Mouse (Mus musculus) heart, embryonic 11.5 days (tissue): ENCODE measurements at regions not wholly inside any gene's neighbourhood (a gene's known extent, or its start where the extent isn't known, plus 50 kb on each side); places are given as distances from the start of the nearest gene placed in this dataset.

Experiments
- ATAC-seq: fragments of 200-750 bp; cut with Nextera tagmentation; replicated peaks from 2 replicates; pipeline ENCODE4 v1.8.0; 2017; ENCODE audit warnings: moderate library complexity; ENCODE audit not compliant: insufficient number of reproducible peaks, low FRiP score, low TSS enrichment
- H3K27ac ChIP-seq: fragments of 300-500 bp; sonication (generic); 2 replicates; pipeline ENCODE4 v1.5.1; 2014; ENCODE audit warnings: mild to moderate bottlenecking, low read depth, low read length
- H3K27me3 ChIP-seq: fragments of 300-500 bp; sonication (generic); 2 replicates; pipeline ENCODE4 v1.6.1; 2014; ENCODE audit warnings: mild to moderate bottlenecking, low read length, mixed read lengths; ENCODE audit not compliant: control insufficient read depth, insufficient read depth
- H3K36me3 ChIP-seq: fragments of 300-500 bp; sonication (generic); 2 replicates; pipeline ENCODE4 v1.6.1; 2014; ENCODE audit warnings: mild to moderate bottlenecking, low read length, moderate library complexity, mixed read lengths; ENCODE audit not compliant: control insufficient read depth, insufficient read depth
- H3K4me1 ChIP-seq: fragments of 300-500 bp; sonication (generic); 2 replicates; pipeline ENCODE4 v1.6.1; 2014; ENCODE audit warnings: low read length; ENCODE audit not compliant: control insufficient read depth, insufficient read depth
- H3K4me2 ChIP-seq: fragments of 300-500 bp; sonication (generic); 2 replicates; pipeline ENCODE4 v1.6.1; 2014; ENCODE audit warnings: mild to moderate bottlenecking, moderate library complexity
- H3K4me3 ChIP-seq: fragments of 300-500 bp; sonication (generic); 2 replicates; pipeline ENCODE4 v1.5.1; 2014; ENCODE audit warnings: low read depth, low read length
- H3K9ac ChIP-seq: fragments of 300-500 bp; sonication (generic); 2 replicates; pipeline ENCODE4 v1.6.1; 2014; ENCODE audit warnings: mild to moderate bottlenecking, low read depth, low read length, moderate library complexity
- H3K9me3 ChIP-seq: fragments of 300-500 bp; sonication (generic); replicated peaks from 2 replicates; pipeline ENCODE4 v1.6.1; 2016; ENCODE audit warnings: low read length; ENCODE audit not compliant: control insufficient read depth
- WGBS: fragments of 180-500 bp; shearing (Covaris S2); extraction: QIAGEN DNeasy Blood & Tissue Kit; methylation state at CpG from one replicate; pipeline ENCODE4 v1.1.7; 2014; ENCODE audit not compliant: insufficient replicate concordance; 5-methylcytosine and 5-hydroxymethylcytosine counted together

DNA sequence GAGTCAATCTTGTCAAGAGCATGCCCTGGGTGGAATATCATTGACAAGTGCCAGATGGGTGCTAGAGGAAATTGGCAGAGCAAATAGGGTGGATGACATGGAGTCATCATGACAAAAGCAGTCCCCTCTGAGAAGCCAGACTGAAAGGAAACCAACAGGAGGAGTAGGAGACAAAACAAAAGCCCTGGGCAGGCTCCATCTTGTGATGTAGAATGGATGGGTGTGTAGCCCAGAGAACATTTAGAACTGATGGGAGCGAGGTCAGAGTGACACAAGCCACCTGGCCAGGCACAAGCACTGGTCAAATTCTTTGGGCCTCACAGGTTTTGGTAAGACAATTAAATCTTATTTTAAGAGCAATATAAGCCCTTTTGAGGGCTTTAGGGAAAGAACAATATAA lies 310.4 kb upstream of the Nmur2 start:
- Histone ChIP-seq H3K4me2 (no peak overlapping the region), H3K9me3 (no peaks in the 10 kb centered on the region), H3K27me3 (no peaks in the 10 kb centered on the region), H3K27ac (no peak overlapping the region), H3K4me1 (no peaks in the 10 kb centered on the region), H3K4me3 (no peak overlapping the region), H3K36me3 (no peaks in the 10 kb centered on the region), H3K9ac (no peak overlapping the region)
- ATAC-seq: no peak
- WGBS: 89% methylated on average over 1 of the region's 1 CpGs

DNA sequence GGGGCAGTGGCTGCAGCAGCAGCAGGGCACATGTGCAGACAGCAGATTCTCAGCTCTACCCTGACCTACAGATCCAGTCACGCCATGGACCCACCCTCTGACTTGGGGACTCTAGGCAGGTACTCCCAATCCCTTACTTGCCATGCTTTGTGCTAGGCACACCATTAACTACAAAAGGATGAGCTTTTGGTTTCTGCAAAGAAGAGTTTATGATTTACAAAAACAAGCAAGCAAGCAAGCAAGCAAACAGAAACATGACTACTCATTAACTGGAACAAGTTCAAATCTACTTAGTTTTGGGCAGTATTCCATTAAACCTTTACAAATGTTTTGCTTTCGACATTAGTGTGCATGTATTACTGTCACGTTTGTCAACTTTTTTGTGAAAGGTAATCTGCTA lies 309.0 kb upstream of the Nmur2 start:
- no peak for ATAC-seq
- H3K4me2 ChIP-seq: no peak overlapping the region
- no peak overlapping the region for H3K4me3 ChIP-seq

DNA sequence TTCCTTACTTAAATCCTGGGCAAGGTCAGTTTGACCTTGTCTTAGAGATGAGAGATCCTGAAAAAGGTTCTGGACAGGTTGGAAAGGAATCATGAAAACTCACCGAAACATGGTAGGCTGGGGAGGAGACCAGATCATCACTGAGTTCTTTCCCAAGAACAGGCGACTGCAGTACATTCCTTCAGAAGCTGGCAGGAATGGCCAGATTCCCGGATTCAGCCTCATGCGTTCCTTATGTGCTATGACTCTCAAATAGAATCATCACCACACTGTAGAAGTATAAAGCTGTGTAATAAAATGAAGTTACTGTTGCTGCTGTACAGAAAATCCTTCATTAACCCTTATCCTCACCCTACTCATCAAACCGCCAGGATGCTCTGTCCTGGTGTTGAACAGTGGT lies 307.6 kb upstream of the Nmur2 start:
- no peaks in the 10 kb centered on the region for H3K9me3 ChIP-seq
- no peaks in the 10 kb centered on the region for H3K4me1 ChIP-seq
- ATAC-seq: no peak
- WGBS: 90% methylated on average over 5 of the region's 5 CpGs
- H3K36me3 ChIP-seq: no peaks in the 10 kb centered on the region
- H3K27ac ChIP-seq: no peak overlapping the region
- no peak overlapping the region for H3K9ac ChIP-seq
- no peaks in the 10 kb centered on the region for H3K27me3 ChIP-seq
- no peak overlapping the region for H3K4me3 ChIP-seq
- H3K4me2 ChIP-seq: no peak overlapping the region

More for the DNA sequence above, 309.0 kb upstream of the Nmur2 start:
- Histone ChIP-seq H3K9ac (no peak overlapping the region), H3K36me3 (no peaks in the 10 kb centered on the region), H3K9me3 (no peaks in the 10 kb centered on the region), H3K27ac (no peak overlapping the region), H3K4me1 (no peaks in the 10 kb centered on the region), H3K27me3 (no peaks in the 10 kb centered on the region)
- 78% methylated on average over 3 of the region's 3 CpGs for WGBS

GRCm38 (mm10) chr11:56343083-56343482 lies 302.3 kb upstream of the Nmur2 start:
- no peaks in the 10 kb centered on the region for H3K4me1 ChIP-seq
- no peak overlapping the region for H3K27ac ChIP-seq
- H3K27me3 ChIP-seq: no peaks in the 10 kb centered on the region
- no peaks in the 10 kb centered on the region for H3K9me3 ChIP-seq
- 79% methylated on average over 5 of the region's 5 CpGs for WGBS
- no peak overlapping the region for H3K4me3 ChIP-seq
- no peaks in the 10 kb centered on the region for H3K36me3 ChIP-seq
- no peak overlapping the region for H3K9ac ChIP-seq
- no peak overlapping the region for H3K4me2 ChIP-seq
- ATAC-seq: no peak

GRCm38 (mm10) chr11:56341731-56342130 lies 300.9 kb upstream of the Nmur2 start:
- Histone ChIP-seq H3K4me3 (no peak overlapping the region), H3K4me1 (no peaks in the 10 kb centered on the region), H3K27me3 (no peaks in the 10 kb centered on the region), H3K9me3 (no peaks in the 10 kb centered on the region), H3K36me3 (no peaks in the 10 kb centered on the region), H3K4me2 (no peak overlapping the region), H3K9ac (no peak overlapping the region), H3K27ac (no peak overlapping the region)
- no peak for ATAC-seq
- 52% methylated on average over 1 of the region's 1 CpGs for WGBS

DNA sequence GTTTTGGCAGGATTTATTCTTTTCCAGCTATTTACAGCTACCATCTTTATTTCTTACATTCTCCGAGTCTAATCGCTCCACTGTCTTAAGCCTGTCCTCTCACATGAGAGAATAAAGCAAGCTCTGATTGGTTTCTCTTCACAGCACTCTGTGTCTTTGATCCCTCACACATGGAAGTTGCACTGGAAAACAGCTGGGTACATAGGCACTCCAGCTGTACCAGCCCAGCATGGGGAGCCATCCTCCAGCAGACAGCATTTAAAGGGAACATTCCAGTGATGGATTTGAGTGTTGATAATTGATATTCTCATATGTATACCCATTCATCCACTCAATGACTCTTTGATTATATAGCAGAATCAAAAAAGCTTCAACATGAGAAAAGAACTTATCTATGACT lies 300.2 kb upstream of the Nmur2 start:
- Histone ChIP-seq H3K9ac (no peak overlapping the region), H3K9me3 (no peaks in the 10 kb centered on the region), H3K4me3 (no peak overlapping the region), H3K36me3 (no peaks in the 10 kb centered on the region), H3K27me3 (no peaks in the 10 kb centered on the region), H3K4me1 (no peaks in the 10 kb centered on the region), H3K4me2 (no peak overlapping the region), H3K27ac (no peak overlapping the region)
- 69% methylated on average over 2 of the region's 2 CpGs for WGBS
- no peak for ATAC-seq

DNA sequence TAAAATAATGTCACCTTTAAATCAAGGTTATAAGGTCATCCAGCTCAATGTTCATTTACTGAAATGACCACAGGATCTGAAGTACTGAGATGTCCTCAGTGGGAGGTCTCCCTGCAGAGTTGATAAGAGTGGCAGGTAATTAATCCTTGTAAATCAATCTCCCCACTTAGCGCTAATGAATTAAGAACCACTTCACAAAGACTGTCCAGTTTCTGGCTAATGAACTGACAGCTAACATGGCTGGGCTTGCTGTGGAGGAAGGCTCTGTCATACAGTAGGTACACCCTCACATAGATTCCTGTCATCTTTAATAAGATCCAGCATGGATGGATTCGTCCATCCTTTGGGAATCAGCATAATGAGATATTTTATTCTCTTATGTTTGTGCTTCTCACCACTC lies 297.7 kb upstream of the Nmur2 start:
- H3K4me2 ChIP-seq: no peak overlapping the region
- no peak overlapping the region for H3K9ac ChIP-seq
- no peaks in the 10 kb centered on the region for H3K36me3 ChIP-seq
- H3K27me3 ChIP-seq: no peaks in the 10 kb centered on the region
- no peak overlapping the region for H3K4me3 ChIP-seq
- no peaks in the 10 kb centered on the region for H3K4me1 ChIP-seq
- 70% methylated on average over 2 of the region's 2 CpGs for WGBS
- no peak overlapping the region for H3K27ac ChIP-seq
- H3K9me3 ChIP-seq: no peaks in the 10 kb centered on the region
- no peak for ATAC-seq

DNA sequence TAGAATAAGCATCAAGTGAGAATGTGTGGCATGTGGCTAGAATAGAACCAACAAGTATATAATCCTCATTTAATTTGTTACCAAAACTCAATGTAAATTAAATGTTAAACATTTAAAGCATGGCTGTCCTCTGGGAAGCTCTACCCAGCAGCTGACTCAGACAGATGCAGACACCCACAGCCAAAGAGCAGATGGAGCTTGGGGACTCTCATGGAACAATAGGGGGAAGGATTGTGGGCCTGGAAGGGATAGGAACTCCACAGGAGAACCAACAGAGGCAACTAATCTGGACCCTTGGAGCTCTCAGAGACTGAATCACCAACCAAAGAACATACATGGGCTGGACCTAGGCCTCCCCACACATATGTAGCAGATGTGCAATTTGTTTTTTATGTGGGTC lies 295.1 kb upstream of the Nmur2 start:
- Histone ChIP-seq H3K9ac (no peak overlapping the region), H3K4me2 (no peak overlapping the region), H3K27ac (no peak overlapping the region), H3K9me3 (no peaks in the 10 kb centered on the region), H3K27me3 (no peaks in the 10 kb centered on the region), H3K4me3 (no peak overlapping the region), H3K36me3 (no peaks in the 10 kb centered on the region), H3K4me1 (no peaks in the 10 kb centered on the region)
- ATAC-seq: no peak

DNA sequence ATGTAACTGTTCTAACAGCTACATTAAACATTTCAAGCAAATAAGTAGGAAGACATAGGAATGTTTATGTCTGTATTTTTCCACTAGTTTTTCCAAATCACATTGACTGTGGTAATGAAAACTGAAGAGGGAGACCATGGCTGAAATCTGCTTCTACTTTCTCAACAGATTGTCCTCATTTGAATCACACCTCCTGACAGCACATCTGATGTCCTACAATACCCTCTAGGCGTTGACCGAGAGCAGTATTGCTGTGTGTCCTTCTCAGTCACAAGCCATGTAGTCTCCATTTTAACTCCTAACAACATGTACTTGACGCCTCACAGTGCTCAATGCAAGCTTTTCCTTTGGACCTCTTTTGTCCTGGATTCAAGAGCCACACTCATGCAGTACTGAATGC lies 279.5 kb upstream of the Nmur2 start:
- Histone ChIP-seq H3K36me3 (no peaks in the 10 kb centered on the region), H3K27ac (no peak overlapping the region), H3K4me1 (no peaks in the 10 kb centered on the region), H3K27me3 (no peaks in the 10 kb centered on the region), H3K9me3 (no peaks in the 10 kb centered on the region), H3K9ac (no peak overlapping the region), H3K4me2 (no peak overlapping the region), H3K4me3 (no peak overlapping the region)
- WGBS: 79% methylated on average over 3 of the region's 3 CpGs
- ATAC-seq: no peak
